In genomic region chr1:94717699-94718098, GRCm38 (mm10) we compare ENCODE assay signal across 28 mouse cellular contexts.
"Had no signal": no experiment of that assay in that cellular context is flagged by ENCODE, and none has a peak within 500 bp of the region (broad histone marks: within the 10 kb centered on the region; RNA-seq: fewer than 3 reads in every experiment).

No protein-coding gene starts in this region.

- H3K4me3 ChIP-seq: embryonic facial prominence, embryonic 10.5 days; embryonic facial prominence, embryonic 12.5 days; embryonic facial prominence, embryonic 13.5 days; embryonic facial prominence, embryonic 15.5 days; erythroblast, embryonic 14.5 days; forebrain, embryonic 10.5 days; forebrain, embryonic 12.5 days; forebrain, embryonic 13.5 days; forebrain, embryonic 15.5 days; gastrocnemius, adult 2 months had no signal

- H3K36me3 ChIP-seq: embryonic facial prominence, embryonic 10.5 days; embryonic facial prominence, embryonic 12.5 days; embryonic facial prominence, embryonic 13.5 days; embryonic facial prominence, embryonic 15.5 days; forebrain, embryonic 10.5 days; forebrain, embryonic 12.5 days; forebrain, embryonic 15.5 days had no signal

- H3K4me1 ChIP-seq: embryonic facial prominence, embryonic 15.5 days; forebrain, embryonic 13.5 days; forebrain, embryonic 15.5 days had no signal

- H3K27ac ChIP-seq: embryonic facial prominence, embryonic 10.5 days; embryonic facial prominence, embryonic 12.5 days; embryonic facial prominence, embryonic 13.5 days; embryonic facial prominence, embryonic 15.5 days; forebrain, embryonic 10.5 days; forebrain, embryonic 12.5 days; forebrain, embryonic 13.5 days; forebrain, embryonic 15.5 days; gastrocnemius, adult 2 months had no signal

- H3K9ac ChIP-seq: embryonic facial prominence, embryonic 12.5 days; embryonic facial prominence, embryonic 13.5 days; embryonic facial prominence, embryonic 15.5 days; forebrain, embryonic 12.5 days; forebrain, embryonic 13.5 days; forebrain, embryonic 15.5 days; forebrain, postnatal 0 days had no signal

- H3K9me3 ChIP-seq: embryonic facial prominence, embryonic 10.5 days; embryonic facial prominence, embryonic 12.5 days; embryonic facial prominence, embryonic 13.5 days; embryonic facial prominence, embryonic 15.5 days; forebrain, embryonic 10.5 days; forebrain, embryonic 12.5 days; forebrain, embryonic 13.5 days; forebrain, embryonic 15.5 days had no signal

- ATAC-seq: forebrain, embryonic 13.5 days; forebrain, embryonic 14.5 days; forebrain, embryonic 15.5 days; forebrain, embryonic 16.5 days; forebrain, postnatal 0 days had no signal

- H3K4me2 ChIP-seq: embryonic facial prominence, embryonic 12.5 days; embryonic facial prominence, embryonic 13.5 days; embryonic facial prominence, embryonic 15.5 days; forebrain, embryonic 12.5 days; forebrain, embryonic 13.5 days; forebrain, embryonic 15.5 days had no signal

- DNase-seq: cerebellum, adult 2 months; cerebellum, adult 8-10 months; cerebellum, adult 9-10 months; cerebellum, adult 9-11 months; cerebellum, postnatal 10 days; cerebellum, postnatal 14 days; cerebellum, postnatal 25 days; cerebellum, postnatal 36 days; embryo, embryonic 11 days; forebrain, postnatal 0 days; gastrocnemius, adult 2 months; gastrocnemius, postnatal 10 days; gastrocnemius, postnatal 14 days; gastrocnemius, postnatal 25 days; gastrocnemius, postnatal 36 days; heart, adult 11 months; heart, adult 18-20 months had no signal

- H3K27me3 ChIP-seq: embryonic facial prominence, embryonic 12.5 days; embryonic facial prominence, embryonic 13.5 days; embryonic facial prominence, embryonic 15.5 days; forebrain, embryonic 12.5 days; forebrain, embryonic 13.5 days; forebrain, embryonic 15.5 days had no signal
